Mouse (Mus musculus) gastrocnemius, postnatal 36 days (tissue): ENCODE data around the gene Otop2. TPM values are rescaled to one million over a fixed set of nuclear protein-coding genes. Genes with fewer than 3 reads are reported as not detected.

Experiments
- DNase-seq, 2 experiments: peaks; one replicate each; pipeline ENCODE4 v3.0.0; 2022
- intact Hi-C: fragments of 180-260 bp; cut with DNase I; formaldehyde crosslinking; loops from one replicate; pipeline ENCODE4 v1.15.1; 2025
- total RNA-seq, 2 experiments: library from RNA; stranded (reverse); gene quantifications; 2 replicates each; pipeline ENCODE4 v1.2.3; 2021

Otop2 gene
- total RNA-seq, 2 experiments from 2014 or later = not detected

DNA sequence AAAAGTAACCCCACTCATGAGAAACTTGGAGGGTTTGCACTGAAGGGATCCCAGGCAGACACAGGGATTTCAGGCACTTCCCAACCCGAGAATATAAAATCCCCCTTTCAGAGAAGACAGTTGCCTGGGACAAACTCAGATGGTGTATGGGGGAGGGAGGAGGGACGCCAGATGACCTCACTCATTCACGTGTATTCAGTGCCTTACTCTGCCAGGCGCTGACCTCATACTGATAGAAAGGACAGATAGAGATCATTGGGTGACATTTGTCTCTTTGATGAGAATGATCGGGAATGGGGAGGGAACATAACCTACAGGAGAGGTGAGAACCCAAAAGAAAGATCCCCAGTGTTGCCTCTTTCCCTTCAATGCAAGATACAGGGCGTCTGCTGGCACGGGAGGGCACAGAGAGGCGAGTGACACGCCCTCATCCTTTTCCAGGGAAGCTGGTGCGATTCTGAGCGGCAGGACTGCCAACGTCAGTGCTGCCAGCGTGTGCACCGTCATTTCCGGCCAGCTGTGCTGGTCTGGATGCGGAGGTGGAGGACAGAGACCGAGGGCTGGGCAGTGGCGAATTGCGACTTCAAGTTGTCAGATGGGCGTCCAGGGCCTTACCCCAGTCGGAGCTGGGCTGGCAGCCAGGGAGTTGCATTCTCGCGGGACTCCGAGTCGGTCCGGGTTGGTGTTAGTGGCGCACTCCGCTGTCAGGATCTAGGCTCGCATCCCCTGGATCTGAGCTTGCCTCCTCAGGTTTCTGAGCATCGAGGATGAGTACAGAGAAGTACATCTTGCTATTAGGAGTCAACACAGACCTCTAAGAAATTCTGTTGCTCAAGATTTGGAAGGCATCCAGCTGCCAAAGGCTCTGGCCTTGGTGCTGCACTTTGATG, 67.1 kb downstream of the Otop2 start:
- intact Hi-C loops = no loop called here
- DNase-seq = peak; percentile 60 to 65

DNA sequence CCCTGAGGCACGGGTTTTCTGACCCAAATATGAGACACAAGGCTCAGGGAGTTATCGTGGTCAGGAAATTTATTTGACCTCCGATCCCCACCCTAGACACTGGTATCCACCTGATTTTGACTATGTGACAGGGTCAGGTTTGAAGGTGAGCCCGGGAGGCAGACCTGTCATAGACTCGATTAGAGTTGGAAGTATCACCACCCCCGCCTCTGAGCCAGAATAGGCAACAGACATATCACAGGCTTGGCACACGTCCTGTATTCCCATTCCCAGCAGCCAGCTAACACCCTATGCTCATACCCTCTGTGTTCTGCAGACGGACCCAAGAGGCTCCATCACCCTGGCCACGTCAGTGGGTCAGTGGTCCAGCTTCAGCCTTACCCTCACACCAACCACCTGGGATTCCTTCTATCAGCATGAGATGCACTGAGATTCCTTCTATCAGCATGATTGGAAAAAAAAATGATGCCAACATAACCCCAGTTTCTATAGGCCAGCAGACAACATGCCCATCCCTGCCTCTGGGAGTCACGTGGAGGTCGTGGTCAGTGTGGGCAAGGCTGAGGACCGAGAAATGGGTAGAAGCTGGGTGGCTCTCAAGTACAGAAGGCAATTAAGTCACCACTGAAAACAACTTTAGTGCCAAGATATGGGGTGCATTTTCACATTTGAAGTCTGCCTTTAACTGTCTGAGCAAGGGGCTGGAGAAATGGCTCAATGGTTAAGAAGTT, 67.9 kb downstream of the Otop2 start:
- intact Hi-C loops = no loop called here
- no peak for DNase-seq

DNA sequence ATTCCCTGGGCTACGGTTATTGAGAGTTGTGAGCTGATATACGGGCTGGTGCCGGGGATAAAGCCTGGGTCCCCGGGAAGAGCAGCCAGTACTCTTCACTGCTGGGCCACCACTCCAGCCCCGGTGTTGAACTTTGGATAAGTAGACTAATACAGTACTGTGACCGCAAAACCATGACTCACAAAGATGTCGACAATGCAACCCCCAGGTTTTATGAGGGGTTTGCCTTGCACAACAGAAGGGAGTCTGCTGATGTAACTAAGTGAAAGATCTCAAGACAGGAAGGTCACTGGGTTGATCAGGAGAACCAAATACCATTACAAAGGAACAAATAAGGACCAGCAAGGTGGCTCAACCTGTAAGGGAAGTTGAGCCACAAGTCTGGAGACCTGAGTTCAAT, 69.8 kb downstream of the Otop2 start:
- intact Hi-C loops = no loop called here
- DNase-seq = no peak

DNA sequence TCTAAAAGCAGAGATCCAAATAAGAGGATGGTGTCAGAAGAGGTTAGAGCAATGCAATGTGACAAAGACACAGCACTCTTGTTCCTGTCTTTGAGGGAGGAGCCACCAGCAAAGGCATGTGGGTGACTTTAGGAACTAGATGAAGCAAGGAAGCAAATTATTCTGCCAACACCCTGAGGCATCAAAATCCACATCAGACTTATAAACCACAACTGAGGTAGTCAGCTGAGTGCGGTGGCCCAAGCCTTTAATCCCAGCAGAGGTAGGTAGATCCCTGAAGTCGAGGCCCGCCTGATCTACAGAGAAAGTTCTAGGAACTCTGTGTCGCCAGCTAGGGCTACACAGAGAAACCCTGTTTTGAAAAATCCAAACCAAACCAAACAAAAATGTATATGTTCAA, 70.3 kb downstream of the Otop2 start:
- DNase-seq = no peak
- intact Hi-C loops = no loop called here

DNA sequence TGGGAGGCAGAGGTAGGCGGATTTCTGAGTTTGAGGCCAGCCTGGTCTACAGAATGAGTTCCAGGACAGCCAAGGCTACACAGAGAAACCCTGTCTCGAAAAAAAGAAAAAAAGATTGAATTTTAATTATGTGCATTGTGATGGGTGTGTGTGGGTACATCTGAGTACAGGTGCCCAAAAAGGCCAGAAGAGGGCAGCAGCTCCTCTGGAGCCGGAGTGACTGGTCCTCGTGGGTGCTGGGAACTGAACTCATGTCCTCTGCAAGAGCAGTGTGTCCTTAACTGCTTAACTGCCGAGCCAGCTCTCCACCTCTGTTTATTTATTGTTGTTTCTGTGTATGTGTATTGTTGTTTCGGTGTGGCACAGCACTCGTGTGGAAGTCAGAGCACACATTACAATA, 70.9 kb downstream of the Otop2 start:
- intact Hi-C loops = no loop called here
- no peak for DNase-seq

DNA sequence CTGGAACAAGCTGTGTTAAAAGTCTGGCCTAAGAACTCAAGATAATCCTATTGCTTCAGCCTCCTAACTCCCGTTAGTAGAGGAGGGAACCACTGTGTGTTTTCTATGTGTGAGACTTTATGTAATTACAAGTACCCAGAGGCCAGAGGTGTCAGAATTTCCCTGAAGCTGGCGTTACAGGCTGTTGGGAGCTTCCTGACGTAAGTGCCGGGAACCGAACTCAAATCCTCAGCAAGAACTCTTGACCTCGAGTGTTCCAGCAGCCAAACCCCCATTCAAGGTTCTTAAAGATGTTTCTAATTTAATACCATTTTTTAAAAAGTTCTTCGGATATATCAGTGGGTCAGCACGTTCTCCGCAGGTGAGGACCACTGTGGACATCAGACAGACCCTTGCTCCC, 74.3 kb downstream of the Otop2 start:
- intact Hi-C loops = no loop called here
- DNase-seq = no peak

Other genes starting within 250 kb of the Otop2 start
- gene Cd300e, start 245.0 kb upstream of the Otop2 start, total RNA-seq = not detected
- gene Rab37, start 215.7 kb upstream of the Otop2 start, total RNA-seq = under 1 TPM; 0.10 to 0.43 TPM
- not detected for gene Cd300lf, start 173.2 kb upstream of the Otop2 start, total RNA-seq
- gene Slc9a3r1, start 143.8 kb upstream of the Otop2 start, total RNA-seq = 1 to 10 TPM; 2.3 to 3.1 TPM
- gene Tmem104, start 119.7 kb upstream of the Otop2 start, total RNA-seq = 1 to 10 TPM; 4.5 to 6.0 TPM
- 10 to 100 TPM; 10.6 to 12.9 TPM for gene Nat9, start 119.3 kb upstream of the Otop2 start, total RNA-seq
- not detected for gene Grin2c, start 39.9 kb upstream of the Otop2 start, total RNA-seq
- 1 to 10 TPM; 3.6 to 4.4 TPM for gene Fdxr, start 30.1 kb upstream of the Otop2 start, total RNA-seq
- gene Fads6, start 9.5 kb upstream of the Otop2 start, total RNA-seq = 1 to 10 TPM; 2.4 to 3.5 TPM
- 1 to 10 TPM in 1 of 2 experiments, under 1 TPM in 1; 0.72 to 1.3 TPM for gene Ush1g, start 14.9 kb downstream of the Otop2 start, total RNA-seq
- gene Otop3, start 27.6 kb downstream of the Otop2 start, total RNA-seq = not detected
- gene Hid1, start 60.6 kb downstream of the Otop2 start, total RNA-seq = 1 to 10 TPM; 2.0 TPM
- gene Cdr2l, start 74.8 kb downstream of the Otop2 start, total RNA-seq = 1 to 10 TPM; 2.1 to 2.6 TPM
- 10 to 100 TPM; 86.7 to 98.5 TPM for gene Mrpl58, start 96.6 kb downstream of the Otop2 start, total RNA-seq
- 100 to 1,000 TPM; 770 to 834 TPM for gene Atp5h, start 112.8 kb downstream of the Otop2 start, total RNA-seq
- 10 to 100 TPM; 12.7 to 12.9 TPM for gene Kctd2, start 113.0 kb downstream of the Otop2 start, total RNA-seq
- gene Trim80, start 133.4 kb downstream of the Otop2 start, total RNA-seq = not detected
- under 1 TPM in 1 of 2 experiments, not detected in 1; 0.61 TPM for gene Slc16a5, start 155.3 kb downstream of the Otop2 start, total RNA-seq
- 1 to 10 TPM in 1 of 2 experiments, under 1 TPM in 1; 0.89 to 1.2 TPM for gene Armc7, start 168.5 kb downstream of the Otop2 start, total RNA-seq
- 1 to 10 TPM; 6.5 to 9.2 TPM for gene Nt5c, start 184.7 kb downstream of the Otop2 start, total RNA-seq
- gene Jpt1, start 207.2 kb downstream of the Otop2 start, total RNA-seq = 10 to 100 TPM; 34.6 to 48.3 TPM
- gene Sumo2, start 229.1 kb downstream of the Otop2 start, total RNA-seq = 100 to 1,000 TPM; 107 to 124 TPM